Mouse (Mus musculus): ENCODE measurements around the gene Myl6.
"Not testable (repeated sequence)": the region's sequence is repeated elsewhere in the genome, so short reads cannot be mapped to it uniquely, and the experiment has no call there.

- not testable (repeated sequence) for TF ChIP-seq CTCF (IDR thresholded peaks at IDR 0.05; ENCODE audit: borderline replicate concordance, control insufficient read depth, extremely low read depth, insufficient read depth, low read length, poor library complexity); POLR2A (IDR thresholded peaks at IDR 0.05; ENCODE audit: control insufficient read depth, extremely low read depth, insufficient read depth, low read length, poor library complexity)
Measured at GRCm38 (mm10) chr10:128492051-128492450, 1.9 kb downstream of the Myl6 start.
